12 mouse cellular contexts compared by ENCODE assay signal in the genomic region with DNA sequence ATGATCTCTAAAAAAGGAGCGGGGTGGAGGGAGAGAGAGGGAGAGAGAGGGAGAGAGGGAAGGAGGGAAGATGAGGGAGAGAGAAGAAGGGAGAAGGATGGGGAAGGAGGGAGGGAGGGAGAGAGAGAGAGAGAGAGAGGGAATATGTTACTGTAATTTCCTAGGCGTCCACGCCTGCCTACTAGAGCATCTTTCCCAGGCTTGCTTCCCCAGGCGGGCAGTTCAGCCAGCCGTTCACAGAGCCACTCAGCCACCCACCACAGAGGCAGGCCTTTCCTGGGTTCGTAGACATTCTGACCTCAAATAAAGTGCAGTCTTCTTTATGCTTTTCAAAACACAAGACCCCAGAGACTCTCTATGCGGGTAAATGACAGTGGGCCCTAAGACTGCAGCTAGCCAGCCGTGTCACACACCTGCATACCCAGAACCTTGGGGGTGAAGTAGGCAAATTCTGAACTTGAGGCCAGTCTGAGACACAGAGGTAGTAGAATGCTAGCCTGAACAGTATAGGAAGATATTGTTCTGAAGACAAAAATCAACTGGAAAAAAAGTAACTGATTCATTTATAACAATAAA. TPM values are rescaled to one million over a fixed set of nuclear protein-coding genes. Genes with fewer than 3 reads are reported as not detected.
DNase-seq lines count a peak whose midpoint lies in the region; ATAC-seq lines count a peak whose summit lies in the region.
"Had no signal": no experiment of that assay in that cellular context is flagged by ENCODE, and none has a peak within 500 bp of the region (broad histone marks: within the 10 kb centered on the region; RNA-seq: fewer than 3 reads in every experiment).

No protein-coding gene starts in this region.

- H3K9ac ChIP-seq in heart, embryonic 12.5 days = no peak overlapping the region
- no peak overlapping the region for H3K9ac ChIP-seq in neural tube, embryonic 15.5 days (replicated peaks)
- H3K9ac ChIP-seq in hindbrain, embryonic 12.5 days = no peak overlapping the region
- H3K9ac ChIP-seq in neural tube, embryonic 13.5 days = peak overlapping the region; percentile 45; the same call in 1 of the 2 replicates
- H3K9ac ChIP-seq: intestine, embryonic 15.5 days; lung, embryonic 15.5 days had no signal

- no peaks in the 10 kb centered on the region for H3K36me3 ChIP-seq in heart, embryonic 10.5 days
- peaks cover 9% of the 10 kb centered on the region for H3K36me3 ChIP-seq in heart, embryonic 12.5 days
- peaks cover 30% of the 10 kb centered on the region for H3K36me3 ChIP-seq in neural tube, embryonic 15.5 days
- H3K36me3 ChIP-seq in hindbrain, embryonic 12.5 days = peaks cover 9% of the 10 kb centered on the region
- H3K36me3 ChIP-seq in neural tube, embryonic 13.5 days = peaks cover 26% of the 10 kb centered on the region
- H3K36me3 ChIP-seq: intestine, embryonic 15.5 days; lung, embryonic 15.5 days had no signal

- H3K4me2 ChIP-seq in heart, embryonic 12.5 days = no peak overlapping the region
- no peak overlapping the region for H3K4me2 ChIP-seq in neural tube, embryonic 15.5 days
- no peak overlapping the region for H3K4me2 ChIP-seq in hindbrain, embryonic 12.5 days (replicated peaks)
- no peak overlapping the region for H3K4me2 ChIP-seq in neural tube, embryonic 13.5 days
- H3K4me2 ChIP-seq: intestine, embryonic 15.5 days; lung, embryonic 15.5 days had no signal

- H3K27me3 ChIP-seq in heart, embryonic 10.5 days (ENCODE audit: insufficient read depth, poor library complexity, severe bottlenecking) = no peaks in the 10 kb centered on the region
- H3K27me3 ChIP-seq in heart, embryonic 12.5 days (replicated peaks) = no peaks in the 10 kb centered on the region
- H3K27me3 ChIP-seq in neural tube, embryonic 15.5 days (replicated peaks) = no peaks in the 10 kb centered on the region
- no peaks in the 10 kb centered on the region for H3K27me3 ChIP-seq in hindbrain, embryonic 12.5 days
- no peaks in the 10 kb centered on the region for H3K27me3 ChIP-seq in neural tube, embryonic 13.5 days
- H3K27me3 ChIP-seq: intestine, embryonic 15.5 days; lung, embryonic 15.5 days had no signal

- 77% methylated on average over 8 of the region's 8 CpGs for WGBS in heart, embryonic 10.5 days
- WGBS in heart, embryonic 12.5 days = 68% methylated on average over 8 of the region's 8 CpGs
- 47% methylated on average over 8 of the region's 8 CpGs for WGBS in neural tube, embryonic 15.5 days
- WGBS in hindbrain, embryonic 12.5 days = 50% methylated on average over 8 of the region's 8 CpGs
- 42% methylated on average over 8 of the region's 8 CpGs for WGBS in neural tube, embryonic 13.5 days

- H3K9me3 ChIP-seq in heart, embryonic 10.5 days = no peaks in the 10 kb centered on the region
- no peaks in the 10 kb centered on the region for H3K9me3 ChIP-seq in heart, embryonic 12.5 days (replicated peaks)
- H3K9me3 ChIP-seq in neural tube, embryonic 15.5 days (replicated peaks) = no peaks in the 10 kb centered on the region
- H3K9me3 ChIP-seq in hindbrain, embryonic 12.5 days (replicated peaks) = no peaks in the 10 kb centered on the region
- no peaks in the 10 kb centered on the region for H3K9me3 ChIP-seq in neural tube, embryonic 13.5 days
- H3K9me3 ChIP-seq: intestine, embryonic 15.5 days; lung, embryonic 15.5 days had no signal

- DNase-seq in heart, embryonic 10.5 days (ENCODE audit: low spot score) = no peak
- peak; percentile 24 for DNase-seq in neural tube, embryonic 10.5 days (ENCODE audit: extremely low spot score, low spot score)
- DNase-seq in gastrocnemius, postnatal 36 days = no peak
- DNase-seq in Muller cell, postnatal 12 days (ENCODE audit: inconsistent ontology term) = no peak
- DNase-seq: thymus, postnatal 14 days had no signal

- intact Hi-C loops in gastrocnemius, postnatal 36 days (cut with DNase I) = loop anchor here (2.0 kb wide), 1 partner anchor 29 kb away; no protein-coding TSS in a partner anchor

- ATAC-seq in heart, embryonic 12.5 days (ENCODE audit: insufficient number of reproducible peaks, low FRiP score) = no peak
- ATAC-seq in neural tube, embryonic 15.5 days (ENCODE audit: low FRiP score) = no peak
- ATAC-seq in hindbrain, embryonic 12.5 days (ENCODE audit: low FRiP score) = 0 out of 2 replicates have a peak, but pooled peaks have one; percentile 38
- ATAC-seq in neural tube, embryonic 13.5 days (ENCODE audit: low read depth) = no peak
- ATAC-seq: intestine, embryonic 15.5 days had no signal

- H3K4me3 ChIP-seq in heart, embryonic 10.5 days = no peak overlapping the region
- no peak overlapping the region for H3K4me3 ChIP-seq in heart, embryonic 12.5 days
- H3K4me3 ChIP-seq in neural tube, embryonic 15.5 days (replicated peaks) = no peak overlapping the region
- no peak overlapping the region for H3K4me3 ChIP-seq in hindbrain, embryonic 12.5 days
- H3K4me3 ChIP-seq in neural tube, embryonic 13.5 days = no peak overlapping the region
- H3K4me3 ChIP-seq: intestine, embryonic 15.5 days; lung, embryonic 15.5 days had no signal

- H3K27ac ChIP-seq in heart, embryonic 10.5 days = peak overlapping the region; percentile 33; the same call in 1 of the 2 replicates
- no peak overlapping the region for H3K27ac ChIP-seq in heart, embryonic 12.5 days (ENCODE audit: poor library complexity, severe bottlenecking)
- H3K27ac ChIP-seq in neural tube, embryonic 15.5 days (replicated peaks) = no peak overlapping the region
- H3K27ac ChIP-seq in hindbrain, embryonic 12.5 days = peak overlapping the region; percentile 71
- H3K27ac ChIP-seq in neural tube, embryonic 13.5 days (replicated peaks) = peak overlapping the region; percentile 52

- peaks cover 32% of the 10 kb centered on the region for H3K4me1 ChIP-seq in heart, embryonic 10.5 days
- peaks cover 33% of the 10 kb centered on the region for H3K4me1 ChIP-seq in heart, embryonic 12.5 days (replicated peaks)
- H3K4me1 ChIP-seq in neural tube, embryonic 15.5 days = peaks cover 16% of the 10 kb centered on the region
- H3K4me1 ChIP-seq in hindbrain, embryonic 12.5 days = peaks cover 21% of the 10 kb centered on the region
- H3K4me1 ChIP-seq in neural tube, embryonic 13.5 days (replicated peaks) = peaks cover 21% of the 10 kb centered on the region

RNA-seq across cellular contexts. Expression of a gene that starts 23.4 kb away (rescaled TPM):
- 19.1 and 21.6 TPM in 2 replicates for polyA plus RNA-seq in heart, embryonic 10.5 days (2016; fragmentation: Nextera tagmentation; extraction: Ambion mirVana)
- 30.8 and 31.1 TPM in 2 replicates for polyA plus RNA-seq in heart, embryonic 12.5 days (2016; fragmentation: Nextera tagmentation; extraction: Ambion mirVana)
- polyA plus RNA-seq in neural tube, embryonic 15.5 days (2015; fragmentation: Nextera tagmentation; extraction: Ambion mirVana) = 276 and 315 TPM in 2 replicates
- 102 and 105 TPM in 2 replicates for polyA plus RNA-seq in hindbrain, embryonic 12.5 days (2016; fragmentation: Nextera tagmentation; extraction: Ambion mirVana)
- 192 and 198 TPM in 2 replicates for polyA plus RNA-seq in neural tube, embryonic 13.5 days (2015; fragmentation: Nextera tagmentation; extraction: Ambion mirVana)
- 1 to 10 TPM; 2.2 to 3.6 TPM for total RNA-seq in gastrocnemius, postnatal 36 days (2021)

RNA-seq across cellular contexts. Expression of a gene that starts 39.4 kb away (rescaled TPM):
- polyA plus RNA-seq in heart, embryonic 10.5 days (2016; fragmentation: Nextera tagmentation; extraction: Ambion mirVana) = 0.78 and 1.2 TPM in 2 replicates
- 0.63 and 0.98 TPM in 2 replicates for polyA plus RNA-seq in heart, embryonic 12.5 days (2016; fragmentation: Nextera tagmentation; extraction: Ambion mirVana)
- polyA plus RNA-seq in neural tube, embryonic 15.5 days (2015; fragmentation: Nextera tagmentation; extraction: Ambion mirVana) = 1.1 and 2.1 TPM in 2 replicates
- 0.85 and 1.5 TPM in 2 replicates for polyA plus RNA-seq in hindbrain, embryonic 12.5 days (2016; fragmentation: Nextera tagmentation; extraction: Ambion mirVana)
- 0.84 and 1.3 TPM in 2 replicates for polyA plus RNA-seq in neural tube, embryonic 13.5 days (2015; fragmentation: Nextera tagmentation; extraction: Ambion mirVana)
- total RNA-seq in gastrocnemius, postnatal 36 days (2021) = not detected
- total RNA-seq: common myeloid progenitor, adult 5-6 weeks had no signal

RNA-seq across cellular contexts. Expression of a gene that starts 48.1 kb away (rescaled TPM):
- polyA plus RNA-seq in heart, embryonic 10.5 days (2016; fragmentation: Nextera tagmentation; extraction: Ambion mirVana) = 5.1 and 5.6 TPM in 2 replicates
- polyA plus RNA-seq in heart, embryonic 12.5 days (2016; fragmentation: Nextera tagmentation; extraction: Ambion mirVana) = 4.2 and 5.2 TPM in 2 replicates
- 6.1 and 7.5 TPM in 2 replicates for polyA plus RNA-seq in neural tube, embryonic 15.5 days (2015; fragmentation: Nextera tagmentation; extraction: Ambion mirVana)
- polyA plus RNA-seq in hindbrain, embryonic 12.5 days (2016; fragmentation: Nextera tagmentation; extraction: Ambion mirVana) = 4.6 and 5.6 TPM in 2 replicates
- polyA plus RNA-seq in neural tube, embryonic 13.5 days (2015; fragmentation: Nextera tagmentation; extraction: Ambion mirVana) = 5.5 and 6.6 TPM in 2 replicates
- total RNA-seq in gastrocnemius, postnatal 36 days (2021) = 1 to 10 TPM; 2.0 to 2.1 TPM

RNA-seq across cellular contexts. Expression of a gene that starts 48.2 kb away (rescaled TPM):
- 0.29 and 0.52 TPM in 2 replicates for polyA plus RNA-seq in heart, embryonic 10.5 days (2016; fragmentation: Nextera tagmentation; extraction: Ambion mirVana)
- 0.09 and 0.24 TPM in 2 replicates for polyA plus RNA-seq in heart, embryonic 12.5 days (2016; fragmentation: Nextera tagmentation; extraction: Ambion mirVana)
- 0.50 and 0.70 TPM in 2 replicates for polyA plus RNA-seq in neural tube, embryonic 15.5 days (2015; fragmentation: Nextera tagmentation; extraction: Ambion mirVana)
- polyA plus RNA-seq in hindbrain, embryonic 12.5 days (2016; fragmentation: Nextera tagmentation; extraction: Ambion mirVana) = 0.63 and 1.1 TPM in 2 replicates
- polyA plus RNA-seq in neural tube, embryonic 13.5 days (2015; fragmentation: Nextera tagmentation; extraction: Ambion mirVana) = 0.24 and 0.26 TPM in 2 replicates
- total RNA-seq in gastrocnemius, postnatal 36 days (2021) = not detected
- total RNA-seq: common myeloid progenitor, adult 5-6 weeks had no signal

RNA-seq across cellular contexts. Expression of a gene that starts 52.2 kb away (rescaled TPM):
- 47.1 and 55.5 TPM in 2 replicates for polyA plus RNA-seq in heart, embryonic 10.5 days (2016; fragmentation: Nextera tagmentation; extraction: Ambion mirVana)
- 62.0 and 64.4 TPM in 2 replicates for polyA plus RNA-seq in heart, embryonic 12.5 days (2016; fragmentation: Nextera tagmentation; extraction: Ambion mirVana)
- 30.7 and 34.7 TPM in 2 replicates for polyA plus RNA-seq in neural tube, embryonic 15.5 days (2015; fragmentation: Nextera tagmentation; extraction: Ambion mirVana)
- polyA plus RNA-seq in hindbrain, embryonic 12.5 days (2016; fragmentation: Nextera tagmentation; extraction: Ambion mirVana) = 42.2 and 43.8 TPM in 2 replicates
- polyA plus RNA-seq in neural tube, embryonic 13.5 days (2015; fragmentation: Nextera tagmentation; extraction: Ambion mirVana) = 35.9 and 37.3 TPM in 2 replicates
- total RNA-seq in gastrocnemius, postnatal 36 days (2021) = 1 to 10 TPM; 5.5 to 7.7 TPM

Comparison
In these comparisons a context has a peak if more than half of its experiments do, and no peak if none do; other contexts are left out.
1. H3K27ac ChIP-seq: peak in heart, embryonic 10.5 days (single experiment), hindbrain, embryonic 12.5 days (single experiment) and neural tube, embryonic 13.5 days (single experiment); none in heart, embryonic 12.5 days (single experiment) and neural tube, embryonic 15.5 days (single experiment).